Mouse (Mus musculus) bone marrow, adult 2 months (tissue): ENCODE results near the gene Iqch.

Experiments
- CTCF ChIP-seq: fragments of 200-500 bp; IDR thresholded peaks from 2 replicates; pipeline ENCODE4 v1.5.1; 2011; ENCODE audit warnings: low read length, control low read depth; ENCODE audit not compliant: control insufficient read depth, insufficient read depth
- POLR2A ChIP-seq: fragments of 200-500 bp; IDR thresholded peaks from 2 replicates; pipeline ENCODE4 v1.6.1; 2011; ENCODE audit warnings: low read depth, mild to moderate bottlenecking, control low read depth, low read length, borderline replicate concordance; ENCODE audit not compliant: control insufficient read depth

DNA sequence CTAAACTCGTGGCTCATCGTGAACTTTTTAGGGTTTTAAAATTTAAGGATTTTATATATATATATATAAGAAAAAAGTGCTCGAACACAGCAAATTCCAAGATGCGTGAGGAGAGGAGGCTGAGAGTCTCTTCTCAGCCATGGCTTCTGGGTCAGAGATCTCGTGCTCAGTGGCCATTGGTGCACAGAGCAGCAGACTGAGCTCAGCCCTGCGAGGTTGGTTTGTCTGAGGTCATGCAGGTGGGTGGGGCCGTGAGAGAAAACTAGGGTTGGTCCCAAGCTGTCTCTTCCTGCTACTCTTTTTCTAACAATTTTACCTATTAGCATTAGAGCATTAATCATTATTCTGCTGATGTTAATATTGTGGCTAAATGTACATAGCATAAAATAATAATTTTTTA, 31.0 kb upstream of the Iqch start:
- TF ChIP-seq CTCF (no peak), POLR2A (no peak)
